Mouse (Mus musculus) thymus, adult 2 months (tissue): Measurements from ENCODE around the gene Trh.

Source experiments
- CTCF ChIP-seq: fragments of 200-500 bp; IDR thresholded peaks from 2 replicates; pipeline ENCODE4 v1.5.1; 2012; ENCODE audit warnings: mild to moderate bottlenecking, control low read depth, low read length, moderate library complexity, borderline replicate concordance; ENCODE audit not compliant: control insufficient read depth, poor library complexity, insufficient read depth; ENCODE audit errors: extremely low read depth
- POLR2A ChIP-seq: fragments of 200-500 bp; IDR thresholded peaks from 2 replicates; pipeline ENCODE4 v1.6.1; 2012; ENCODE audit warnings: mild to moderate bottlenecking, low read length, control low read depth, moderate library complexity; ENCODE audit not compliant: control insufficient read depth, poor library complexity, insufficient read depth; ENCODE audit errors: extremely low read depth

GRCm38 (mm10) chr6:92235036-92235435 is 9.4 kb downstream of the Trh start:
- TF ChIP-seq CTCF: no peak
- no peak for TF ChIP-seq POLR2A
